Mouse (Mus musculus): ENCODE results near the gene Uhrf1bp1. TPM values are rescaled to one million over a fixed set of nuclear protein-coding genes. Genes with fewer than 3 reads are reported as not detected.

The Uhrf1bp1 gene
- total and polyA plus RNA-seq, 3 experiments = 23.1 to 43.6 TPM; not detected in 1

DNA sequence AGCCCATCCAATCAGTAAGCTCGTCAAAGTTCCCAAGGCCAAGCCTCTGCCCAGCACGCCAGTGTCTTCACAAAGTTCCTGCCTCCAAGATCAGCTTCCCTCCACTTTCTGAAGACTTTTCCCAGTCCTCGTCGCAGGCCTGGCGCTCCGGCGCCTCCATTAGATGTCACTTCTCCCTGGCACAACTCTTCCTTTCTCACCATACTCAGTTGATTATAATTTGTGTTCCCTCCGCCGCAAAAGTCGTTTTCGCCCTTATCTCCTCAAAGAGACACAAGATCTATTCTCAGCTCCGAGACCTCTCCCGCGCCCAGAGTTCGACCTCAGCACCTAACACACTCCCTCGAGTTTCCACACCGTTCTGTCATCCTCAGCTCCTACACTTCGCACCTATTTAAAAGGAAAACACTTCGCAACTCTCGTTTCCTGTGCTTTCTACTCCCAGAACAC lies 36.7 kb upstream of the Uhrf1bp1 start (continued):
- TF ChIP-seq USF1 (IDR thresholded peaks at IDR 0.05; ENCODE audit: low read depth, low read length) (no peak), POLR2AphosphoS2 (IDR thresholded peaks at IDR 0.05; ENCODE audit: low read length) (peak; percentile 39; the same call in 1 of the 2 replicates)

- H3K36me3 ChIP-seq (ENCODE audit: control insufficient read depth in 1 of 2, insufficient read depth in 2 of 2, low read length in 2 of 2) = peaks cover 0 to 24% of the 10 kb centered on the region in 2 experiments; a peak in 2 of 4 replicates
- no peaks in the 10 kb centered on the region for H3K27me3 ChIP-seq (ENCODE audit: control insufficient read depth in 1 of 2, insufficient read depth in 2 of 2, low read length in 2 of 2)
- no peaks in the 10 kb centered on the region for H3K9me3 ChIP-seq (replicated peaks; ENCODE audit: insufficient read depth, low read length)
- H3K9ac ChIP-seq (ENCODE audit: control insufficient read depth, low read depth, low read length, poor library complexity, severe bottlenecking) = peak overlapping the region; percentile 96
- peaks cover 9 to 16% of the 10 kb centered on the region in 2 experiments for H3K4me1 ChIP-seq (ENCODE audit: control insufficient read depth in 1 of 2, insufficient read depth in 2 of 2, low read length in 2 of 2)
- no peak for DNase-seq (ENCODE audit: low read depth, low spot score)
- peak overlapping the region; percentile 76 to 88 for H3K4me3 ChIP-seq (ENCODE audit: control insufficient read depth in 1 of 2, insufficient read depth in 1 of 2, low read depth in 2 of 2, low read length in 2 of 2)
- 0 out of 2 replicates have a peak, but pooled peaks have one; percentile 0 for TF ChIP-seq ZMIZ1 (IDR thresholded peaks at IDR 0.05; ENCODE audit: low read depth, low read length)
- no peak for TF ChIP-seq KAT2A (conservative IDR thresholded peaks at IDR 0.05; ENCODE audit: low read depth, low read length)
- TF ChIP-seq NRF1 (IDR thresholded peaks at IDR 0.05; ENCODE audit: insufficient read depth, low read depth, low read length, poor library complexity, severe bottlenecking) = peak; percentile 2; the same call in 1 of the 2 replicates
- H3K79me2 ChIP-seq (ENCODE audit: control insufficient read depth, insufficient read depth, low read length, poor library complexity) = peaks cover 51% of the 10 kb centered on the region
- H3K27ac ChIP-seq (ENCODE audit: control insufficient read depth, low read depth, low read length) = peak overlapping the region; percentile 95
Observed at GRCm38 (mm10) chr17:27819971-27820567, 36.2 kb upstream of the Uhrf1bp1 start.

DNA sequence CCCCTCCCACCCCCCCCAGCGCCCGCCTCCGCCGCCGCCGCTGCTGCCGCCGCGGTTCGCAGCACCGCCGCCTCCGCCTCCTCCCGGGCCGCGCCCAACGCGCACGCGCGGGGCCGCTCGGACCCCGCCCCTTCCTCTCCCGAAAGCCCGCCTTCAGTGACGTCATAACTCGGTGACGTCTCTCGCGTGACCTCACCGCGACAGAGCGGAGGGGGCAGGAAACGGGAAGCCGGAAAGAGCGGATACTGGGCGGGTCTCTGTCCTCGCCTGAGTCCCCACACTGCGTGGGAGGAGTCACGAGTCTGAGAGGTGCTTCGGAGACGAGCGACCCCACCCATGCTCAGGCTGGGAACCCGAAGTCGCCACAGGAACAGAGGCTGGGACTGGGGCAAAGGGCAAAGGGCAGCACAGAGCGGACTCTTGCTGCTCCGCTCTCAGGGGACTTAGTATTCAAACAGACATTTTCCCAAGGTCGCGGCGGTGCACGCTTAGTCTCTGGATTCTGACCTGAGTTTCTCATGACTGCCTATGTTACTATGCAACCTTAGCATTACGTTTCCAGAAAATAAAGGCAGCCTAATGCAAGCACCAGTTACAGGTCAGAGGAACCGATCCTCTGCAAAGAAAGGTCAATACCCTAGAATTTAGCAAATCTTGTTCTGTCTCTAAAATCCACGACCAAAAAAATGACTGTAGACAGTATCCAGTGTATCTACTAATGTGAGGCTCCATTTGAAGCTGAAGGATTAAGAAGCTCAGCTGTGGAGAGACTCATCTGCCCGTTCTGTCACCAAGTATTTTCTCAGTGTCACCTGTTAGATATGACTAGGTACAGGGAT lies 35.5 kb upstream of the Uhrf1bp1 start, which contains the start of gene D17Wsu92e:
Gene D17Wsu92e, minus strand, starts transcription at position 81 of the 839 bp plus-strand sequence.
- Histone ChIP-seq H3K9me3 (replicated peaks; ENCODE audit: insufficient read depth, low read length) (no peaks in the 10 kb centered on the region), H3K4me1 (ENCODE audit: control insufficient read depth in 1 of 2, insufficient read depth in 2 of 2, low read length in 2 of 2) (peaks cover 9 to 19% of the 10 kb centered on the region in 2 experiments), H3K27me3 (ENCODE audit: control insufficient read depth in 1 of 2, insufficient read depth in 2 of 2, low read length in 2 of 2) (no peaks in the 10 kb centered on the region), H3K27ac (ENCODE audit: control insufficient read depth, low read depth, low read length) (peak within 1 kb of the TSS; percentile 95), H3K36me3 (ENCODE audit: control insufficient read depth in 1 of 2, insufficient read depth in 2 of 2, low read length in 2 of 2) (peaks cover 0 to 27% of the 10 kb centered on the region in 2 experiments; a peak in 2 of 4 replicates), H3K4me3 (ENCODE audit: control insufficient read depth in 1 of 2, insufficient read depth in 1 of 2, low read depth in 2 of 2, low read length in 2 of 2) (peak within 1 kb of the TSS; percentile 79 to 88), H3K79me2 (ENCODE audit: control insufficient read depth, insufficient read depth, low read length, poor library complexity) (peaks cover 43% of the 10 kb centered on the region), H3K9ac (ENCODE audit: control insufficient read depth, low read depth, low read length, poor library complexity, severe bottlenecking) (peak within 1 kb of the TSS; percentile 96)
- peak; percentile 98 for DNase-seq (ENCODE audit: low read depth, low spot score)
- TF ChIP-seq MYC (IDR thresholded peaks at IDR 0.05; ENCODE audit: low read depth, low read length) (no peak), MAFK (IDR thresholded peaks at IDR 0.05; ENCODE audit: borderline replicate concordance, low read depth, low read length) (no peak), E2F4 (IDR thresholded peaks at IDR 0.05; ENCODE audit: borderline replicate concordance, low read depth, low read length) (no peak), POLR2AphosphoS2 (IDR thresholded peaks at IDR 0.05; ENCODE audit: low read length) (peak; percentile 44; the same call in 1 of the 2 replicates), NELFE (IDR thresholded peaks at IDR 0.05; ENCODE audit: low read depth, low read length) (peak; percentile 52), ELF1 (IDR thresholded peaks at IDR 0.05; ENCODE audit: low read depth, low read length) (peak; percentile 96), SMC3 (IDR thresholded peaks at IDR 0.05; ENCODE audit: low read depth, low read length) (no peak), CTCF (IDR thresholded peaks at IDR 0.05 in 2 of 3, conservative IDR thresholded peaks at IDR 0.05 in 1 of 3; ENCODE audit: control insufficient read depth in 1 of 3, insufficient read depth in 1 of 3, low read depth in 2 of 3, low read length in 3 of 3, poor library complexity in 1 of 3, severe bottlenecking in 1 of 3) (no peak), EP300 (IDR thresholded peaks at IDR 0.05; ENCODE audit: low read depth in 1 of 2, low read length in 2 of 2) (peak; percentile 33 to 51; a peak in 2 of 4 replicates), ZNF384 (IDR thresholded peaks at IDR 0.05; ENCODE audit: low read depth, low read length) (no peak), CHD1 (IDR thresholded peaks at IDR 0.05; ENCODE audit: low read depth, low read length) (0 out of 2 replicates have a peak, but pooled peaks have one; percentile 74), HCFC1 (IDR thresholded peaks at IDR 0.05; ENCODE audit: low read depth, low read length) (peak; percentile 93), KAT2A (conservative IDR thresholded peaks at IDR 0.05; ENCODE audit: low read depth, low read length) (peak; percentile 74; the same call in 1 of the 2 replicates), ZKSCAN1 (IDR thresholded peaks at IDR 0.05; ENCODE audit: low read depth, low read length) (no peak), CHD2 (IDR thresholded peaks at IDR 0.05; ENCODE audit: low read length) (no peak), MXI1 (IDR thresholded peaks at IDR 0.05; ENCODE audit: low read depth, low read length) (peak; percentile 79), POLR2A (IDR thresholded peaks at IDR 0.05; ENCODE audit: control insufficient read depth in 1 of 2, insufficient read depth in 1 of 2, low read depth in 1 of 2, low read length in 2 of 2, poor library complexity in 1 of 2) (peak in 1 of 2 experiments; percentile 78; a peak in 1 of 4 replicates), ZMIZ1 (IDR thresholded peaks at IDR 0.05; ENCODE audit: low read depth, low read length) (peak; percentile 45), JUND (IDR thresholded peaks at IDR 0.05; ENCODE audit: low read depth, low read length) (no peak), USF1 (IDR thresholded peaks at IDR 0.05; ENCODE audit: low read depth, low read length) (peak; percentile 65), USF2 (IDR thresholded peaks at IDR 0.05; ENCODE audit: borderline replicate concordance in 1 of 2, insufficient read depth in 1 of 2, low read depth in 1 of 2, low read length in 2 of 2) (no peak), MAZ (IDR thresholded peaks at IDR 0.05; ENCODE audit: low read depth, low read length) (peak; percentile 100), RAD21 (IDR thresholded peaks at IDR 0.05; ENCODE audit: low read depth, low read length) (no peak), TAL1 (IDR thresholded peaks at IDR 0.05; ENCODE audit: low read length) (no peak)

Measured in MEL (cell line).